Mouse (Mus musculus) hematopoietic stem cell, adult 5-6 weeks (primary cell): ENCODE data around the gene Prn. TPM values are rescaled to one million over a fixed set of nuclear protein-coding genes. Genes with fewer than 3 reads are reported as not detected.

ENCODE experiments used
- ATAC-seq, 2 experiments: fragments of 125-278 bp in 1 of 2; replicated peaks in 1 of 2; 2 replicates each; pipeline ENCODE4 v1.8.0; 2016 to 2017; ENCODE audit warnings: inconsistent platforms in 2 of 2, mild to moderate bottlenecking in 2 of 2, moderate number of reproducible peaks in 2 of 2, low read depth in 1 of 2, moderate TSS enrichment in 1 of 2; ENCODE audit not compliant: low FRiP score in 2 of 2, poor library complexity in 2 of 2, severe bottlenecking in 2 of 2, insufficient read depth in 1 of 2, low TSS enrichment in 1 of 2
- total RNA-seq: library from RNA; stranded (forward); fragments of 172-1452, 232-1000 nt; gene quantifications from 2 replicates; pipeline ENCODE4 v1.2.3, GENCODE M21; 2017

The Prn gene
- total RNA-seq, 1 experiment from 2014 or later, result not detected

DNA sequence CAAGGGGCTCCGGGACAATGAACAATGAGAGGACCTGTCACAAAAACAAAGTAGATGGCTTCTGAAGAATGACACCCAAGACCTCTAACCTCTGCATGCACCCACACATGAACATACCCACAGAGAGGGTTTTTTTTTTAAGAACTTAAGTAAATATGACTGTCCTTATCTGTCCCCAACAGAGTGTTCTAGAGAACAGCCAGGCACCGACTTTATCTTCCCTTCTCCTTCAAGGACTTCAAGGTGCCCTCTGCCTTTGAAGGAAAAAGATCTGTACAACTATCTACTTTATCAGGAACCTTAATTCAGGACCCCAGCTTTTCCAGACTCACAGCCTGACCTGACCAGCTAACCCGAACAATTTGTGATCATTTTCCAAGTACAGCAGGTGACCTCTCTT, 30.7 kb downstream of the Prn start:
- no peak for ATAC-seq

DNA sequence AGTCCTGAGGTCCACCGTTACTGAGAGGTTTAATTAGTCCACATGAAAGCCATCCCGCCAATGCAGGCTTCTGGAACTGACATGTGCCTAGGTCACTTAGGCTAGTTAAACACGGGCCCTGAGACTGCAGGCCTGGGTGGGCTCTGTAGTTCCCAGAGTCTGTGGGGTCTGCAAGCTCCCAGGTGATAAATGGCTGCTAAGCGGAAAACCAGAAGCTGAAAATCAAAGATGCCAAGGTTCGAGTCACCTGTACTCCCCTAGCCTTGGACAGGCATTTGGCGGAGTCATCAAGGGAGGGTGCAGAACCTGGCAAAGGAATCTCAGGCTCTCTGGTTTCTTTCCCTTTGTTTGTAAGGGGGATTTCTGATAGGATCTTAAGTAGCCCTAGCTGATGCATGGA, 31.7 kb downstream of the Prn start:
- ATAC-seq, result no peak

DNA sequence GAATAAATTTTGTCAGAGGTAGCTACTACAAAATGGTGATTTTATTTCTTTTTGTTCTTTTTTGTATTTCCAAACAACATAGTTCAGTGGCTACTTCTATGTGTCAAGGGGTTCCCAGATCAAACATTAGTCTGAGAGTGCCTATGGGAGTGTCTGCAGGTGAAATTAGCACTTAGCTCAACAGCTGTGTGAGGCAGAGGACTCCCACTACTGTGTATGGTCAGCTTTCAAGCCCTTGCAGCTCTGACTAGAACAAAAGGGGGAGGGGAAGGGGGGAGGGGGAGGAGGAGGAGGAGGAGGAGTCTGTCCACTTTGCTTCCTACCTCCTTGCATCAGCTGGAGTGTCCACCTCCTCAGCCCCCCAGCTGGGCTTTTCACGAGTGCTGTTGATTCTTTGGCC, 34.6 kb downstream of the Prn start:
- no peak for ATAC-seq

DNA sequence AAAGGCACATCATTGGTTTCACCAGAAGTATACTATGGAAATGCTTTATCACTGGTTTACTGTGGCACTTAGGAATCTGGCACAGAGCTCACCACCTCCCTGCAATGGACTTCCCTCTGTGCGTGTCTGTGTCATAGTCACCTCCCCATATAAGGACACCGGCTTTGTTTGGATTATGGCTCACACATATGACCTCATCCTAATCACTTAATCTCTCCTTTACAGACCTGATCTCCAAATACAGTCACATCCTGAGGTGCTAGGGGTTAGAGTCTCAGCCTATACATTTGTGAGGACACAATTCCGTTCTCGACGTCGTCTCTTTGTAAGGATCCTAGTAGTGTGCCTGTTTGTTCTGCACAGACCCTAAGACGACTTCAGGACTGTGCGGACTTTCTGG, 35.5 kb downstream of the Prn start:
- ATAC-seq, result no peak

DNA sequence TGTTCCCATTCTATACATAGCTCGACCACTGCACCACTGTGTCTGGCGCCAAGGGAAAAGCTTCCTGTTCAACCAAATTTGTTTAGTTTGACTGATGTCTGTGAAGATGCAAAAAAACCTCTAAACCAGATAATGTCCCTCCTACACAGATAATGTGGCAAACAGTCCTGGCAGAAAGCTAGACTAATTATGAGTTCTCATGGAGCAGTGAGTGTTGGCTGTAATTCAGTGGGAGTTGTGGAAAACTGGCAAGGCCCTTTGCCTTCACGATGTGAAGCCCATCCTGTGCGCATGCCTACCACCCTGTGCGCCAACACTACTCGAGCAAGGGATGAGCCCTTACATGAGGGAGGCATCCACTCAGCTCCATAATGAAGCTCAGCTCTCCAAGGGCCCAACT, 36.0 kb downstream of the Prn start:
- no peak for ATAC-seq

DNA sequence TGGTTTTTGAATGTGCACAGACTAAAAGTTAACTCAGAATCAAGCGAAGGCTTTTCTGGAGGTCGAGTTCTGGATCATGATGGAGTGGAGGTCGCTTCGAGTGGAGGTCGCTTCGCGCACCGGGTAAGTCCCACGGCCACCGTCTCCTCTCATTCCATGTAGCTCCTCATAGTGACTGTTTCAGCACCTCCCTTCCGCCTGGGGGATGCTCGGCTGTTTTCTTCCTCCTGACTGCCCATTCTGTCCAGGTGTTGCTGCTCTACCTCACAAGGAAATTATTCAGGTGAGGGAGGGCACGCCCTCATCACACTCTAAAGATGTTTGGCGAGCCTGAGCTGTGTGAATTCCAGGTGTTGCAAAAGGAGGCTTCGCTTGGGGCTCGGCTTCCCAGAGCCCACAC, 36.6 kb downstream of the Prn start:
- no peak for ATAC-seq

DNA sequence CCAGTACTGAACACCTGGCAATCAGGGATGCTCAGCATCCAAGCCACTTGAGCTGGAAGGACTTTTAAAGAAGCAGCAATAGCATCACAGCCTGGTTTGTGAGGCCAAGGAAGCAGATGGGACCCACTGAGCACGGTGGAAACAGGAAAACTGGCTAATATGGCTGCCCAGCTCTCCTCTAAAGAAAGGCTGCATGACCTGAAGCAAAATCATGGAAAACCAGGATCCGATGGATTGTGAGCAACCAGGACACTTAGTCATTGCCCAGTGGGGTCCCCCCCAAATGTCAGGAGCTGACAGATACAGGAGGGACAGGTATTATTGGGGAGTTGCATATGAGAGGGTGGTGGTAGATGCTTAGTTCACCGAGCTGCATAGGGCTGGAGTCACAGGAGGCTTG, 38.4 kb downstream of the Prn start:
- no peak for ATAC-seq

DNA sequence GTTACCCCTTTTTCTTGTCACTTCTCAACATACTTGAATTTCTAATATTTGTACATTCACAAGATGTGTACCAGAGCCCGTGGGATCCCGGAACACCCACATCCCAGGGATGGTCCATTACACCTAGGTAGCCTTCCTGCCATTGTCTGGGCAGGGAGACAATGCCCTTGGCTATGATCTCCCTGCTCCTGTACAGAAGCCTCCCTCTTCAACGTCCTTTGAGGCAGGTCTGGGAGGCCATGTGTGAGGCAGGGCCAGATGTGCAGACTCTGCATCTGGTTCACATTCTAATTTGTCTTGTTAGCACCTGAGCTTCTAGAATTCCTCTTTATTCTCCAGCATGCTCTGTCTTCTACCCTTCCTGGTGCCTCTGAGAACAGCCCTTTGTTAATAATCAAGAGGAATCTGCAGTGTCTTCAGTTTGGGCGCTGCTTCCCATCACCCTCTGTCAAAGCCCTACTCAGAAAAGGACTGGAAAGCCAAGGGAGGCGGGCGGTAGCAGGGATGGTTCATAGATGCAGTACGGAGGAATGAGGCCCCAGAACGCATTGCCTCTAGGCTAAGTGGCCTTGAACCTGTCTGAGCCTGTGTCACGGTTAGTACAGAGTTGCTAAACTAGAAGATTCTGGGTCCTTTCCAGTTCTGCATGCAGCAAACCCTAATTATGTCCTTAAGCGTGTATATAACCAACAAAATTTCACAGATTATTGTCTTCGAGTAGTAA, 39.3 kb downstream of the Prn start:
- no peak for ATAC-seq

DNA sequence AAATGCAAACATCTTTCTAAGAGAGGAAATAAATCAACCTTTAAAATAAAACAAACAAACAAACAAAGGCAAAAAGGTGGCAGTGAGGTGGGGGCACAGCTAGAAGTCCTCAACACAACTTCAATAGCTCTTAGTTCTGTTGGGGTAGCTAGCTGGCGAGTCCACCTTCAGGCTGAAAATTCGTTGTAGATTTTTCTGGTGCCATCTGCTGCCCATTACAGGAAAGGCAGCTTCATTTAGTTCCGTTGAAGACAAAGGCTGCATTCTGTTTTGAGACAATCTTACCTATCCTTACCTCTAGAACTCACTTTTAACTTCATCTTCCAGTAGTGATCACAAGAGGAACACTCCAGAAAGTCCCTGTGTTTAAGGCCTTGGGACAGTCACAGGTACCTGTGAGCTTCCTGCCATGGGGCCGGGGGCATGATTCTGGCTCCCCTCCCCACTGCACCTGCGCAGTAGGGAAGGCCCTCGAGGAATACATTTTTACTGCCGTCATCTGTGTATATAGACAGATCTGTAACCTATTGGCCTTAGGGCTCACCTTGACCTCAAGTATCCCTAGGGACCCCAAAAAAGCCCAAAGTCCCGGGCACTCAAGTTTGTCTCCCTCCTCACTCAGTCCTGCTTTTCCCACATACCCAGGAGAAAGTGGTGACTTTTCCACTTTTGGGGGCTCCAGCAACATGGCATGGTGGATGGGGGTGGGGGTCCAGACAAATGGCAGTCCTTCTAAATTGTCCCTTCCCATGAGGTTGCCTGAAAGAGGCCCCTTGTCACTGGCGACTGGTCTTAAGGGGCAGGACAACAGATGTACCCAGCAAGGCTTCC, 40.2 kb downstream of the Prn start:
- ATAC-seq, result peak in 1 of 2 experiments; percentile 34; a peak in 1 of 4 replicates

DNA sequence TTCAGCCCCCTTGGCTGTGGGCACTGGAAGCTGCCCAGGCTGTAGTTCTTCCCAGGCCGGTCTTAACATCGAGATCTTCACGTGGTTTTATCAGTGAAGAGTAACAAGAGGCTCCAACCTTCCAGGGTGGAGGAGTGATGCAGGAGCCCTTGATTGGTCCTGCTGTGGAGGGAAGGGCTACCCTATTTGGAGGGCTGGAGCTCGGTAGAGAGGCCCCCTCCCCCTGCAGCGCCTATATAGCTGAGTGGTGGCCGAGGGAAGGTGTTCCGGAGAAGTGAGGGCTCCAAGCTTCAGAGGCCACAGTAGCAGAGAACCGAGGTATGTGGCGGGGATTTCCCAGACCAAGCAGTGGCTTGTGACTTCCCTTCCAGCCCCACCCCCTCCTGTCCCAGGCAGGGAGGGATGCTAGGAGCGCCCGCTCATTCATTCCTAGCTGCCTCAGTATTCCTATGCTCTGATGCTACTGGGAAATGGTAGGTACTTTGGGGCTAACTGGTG, 40.9 kb downstream of the Prn start, which contains the start of gene Prnd:
Prnd (plus strand) TSS at position 264 of the 498 bp plus-strand sequence.
- ATAC-seq, result peak; percentile 68 to 75

DNA sequence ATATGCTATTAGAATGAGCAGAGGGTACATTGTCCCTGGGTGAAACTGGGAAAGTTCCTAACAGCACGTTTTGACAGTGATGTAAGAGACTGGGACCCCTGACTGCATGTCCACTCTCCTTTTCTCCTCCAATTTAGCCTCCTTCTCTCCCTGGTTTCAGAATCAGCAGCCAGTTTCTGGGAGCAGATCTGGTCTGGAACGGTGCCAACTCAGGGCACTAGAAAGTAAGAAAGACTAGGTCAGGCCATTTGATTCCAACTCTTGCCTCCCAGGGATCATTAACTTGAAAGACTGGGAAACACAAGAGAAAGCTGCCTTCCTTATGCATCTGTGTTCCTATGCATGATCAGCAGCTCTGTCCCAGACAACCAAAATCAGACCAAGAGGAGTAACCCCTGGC, 42.7 kb downstream of the Prn start:
- ATAC-seq, result no peak

DNA sequence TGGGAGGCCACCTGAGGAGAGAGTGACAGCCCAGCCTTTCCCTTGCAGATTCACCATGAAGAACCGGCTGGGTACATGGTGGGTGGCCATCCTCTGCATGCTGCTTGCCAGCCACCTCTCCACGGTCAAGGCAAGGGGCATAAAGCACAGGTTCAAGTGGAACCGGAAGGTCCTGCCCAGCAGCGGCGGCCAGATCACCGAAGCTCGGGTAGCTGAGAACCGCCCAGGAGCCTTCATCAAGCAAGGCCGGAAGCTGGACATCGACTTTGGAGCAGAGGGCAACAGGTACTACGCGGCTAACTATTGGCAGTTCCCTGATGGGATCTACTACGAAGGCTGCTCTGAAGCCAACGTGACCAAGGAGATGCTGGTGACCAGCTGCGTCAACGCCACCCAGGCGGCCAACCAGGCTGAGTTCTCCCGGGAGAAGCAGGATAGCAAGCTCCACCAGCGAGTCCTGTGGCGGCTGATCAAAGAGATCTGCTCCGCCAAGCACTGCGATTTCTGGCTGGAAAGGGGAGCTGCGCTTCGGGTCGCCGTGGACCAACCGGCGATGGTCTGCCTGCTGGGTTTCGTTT, 43.3 kb downstream of the Prn start:
- ATAC-seq, result no peak

DNA sequence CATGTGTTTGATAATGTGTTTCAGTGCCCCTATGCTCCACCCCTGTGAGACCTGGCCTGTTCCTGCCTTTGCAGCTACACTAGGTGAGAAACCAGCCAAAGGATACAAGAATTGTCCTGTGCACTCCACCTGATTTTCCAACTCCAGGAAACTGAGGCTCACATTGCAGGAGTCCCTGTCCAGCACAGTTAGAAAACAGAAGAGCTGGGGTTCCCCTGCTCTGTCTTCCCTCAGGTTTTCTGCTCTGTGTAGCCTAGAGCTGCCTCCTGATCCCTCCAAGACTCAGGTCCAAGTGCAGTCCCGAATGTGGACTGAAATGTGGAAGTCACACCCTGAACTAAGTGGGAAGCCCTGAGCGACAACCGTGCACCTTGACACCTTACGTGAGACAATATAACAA, 44.0 kb downstream of the Prn start:
- no peak for ATAC-seq

DNA sequence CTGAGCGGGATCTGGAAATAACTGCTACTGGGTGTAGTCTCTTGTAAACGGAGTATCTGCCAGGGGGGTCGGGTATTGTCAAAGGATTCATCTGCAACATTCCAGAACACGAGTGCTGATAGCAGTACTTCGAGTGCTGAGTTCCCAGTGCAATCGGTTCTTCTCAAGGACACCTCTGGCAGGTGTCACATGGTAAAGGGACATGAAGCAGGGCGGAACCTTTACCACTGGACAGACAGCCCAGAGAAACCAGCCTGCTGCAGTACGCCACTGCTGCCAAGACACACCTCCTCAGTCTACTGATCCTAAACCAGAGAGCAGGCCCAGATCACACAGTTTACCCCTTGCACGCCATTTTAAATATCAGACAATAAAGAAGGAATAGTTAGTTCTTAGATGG, 45.1 kb downstream of the Prn start:
- 0 out of 4 replicates have a peak, but pooled peaks have one; percentile 2 to 6 for ATAC-seq

DNA sequence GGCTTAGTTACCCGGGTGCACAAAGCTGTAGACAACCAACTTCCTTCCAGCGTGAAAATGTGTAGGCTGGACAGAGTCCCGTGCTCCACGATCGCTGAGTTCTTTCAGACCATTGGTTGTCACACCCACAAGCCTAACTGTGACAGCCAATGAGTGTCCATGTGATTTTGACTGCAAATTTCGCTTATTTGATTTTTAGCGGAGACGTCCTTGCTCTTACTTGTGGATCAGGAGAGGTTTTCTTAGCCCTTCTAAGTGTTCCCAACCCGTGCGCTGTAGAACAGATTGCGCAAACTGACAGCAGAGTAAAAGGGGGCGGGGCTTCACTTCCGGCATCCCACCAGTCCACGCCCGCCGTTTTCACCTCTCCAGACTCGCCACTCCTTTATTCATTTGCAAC, 45.5 kb downstream of the Prn start:
- ATAC-seq, result peak; percentile 35 to 61; a peak in 3 of 4 replicates

DNA sequence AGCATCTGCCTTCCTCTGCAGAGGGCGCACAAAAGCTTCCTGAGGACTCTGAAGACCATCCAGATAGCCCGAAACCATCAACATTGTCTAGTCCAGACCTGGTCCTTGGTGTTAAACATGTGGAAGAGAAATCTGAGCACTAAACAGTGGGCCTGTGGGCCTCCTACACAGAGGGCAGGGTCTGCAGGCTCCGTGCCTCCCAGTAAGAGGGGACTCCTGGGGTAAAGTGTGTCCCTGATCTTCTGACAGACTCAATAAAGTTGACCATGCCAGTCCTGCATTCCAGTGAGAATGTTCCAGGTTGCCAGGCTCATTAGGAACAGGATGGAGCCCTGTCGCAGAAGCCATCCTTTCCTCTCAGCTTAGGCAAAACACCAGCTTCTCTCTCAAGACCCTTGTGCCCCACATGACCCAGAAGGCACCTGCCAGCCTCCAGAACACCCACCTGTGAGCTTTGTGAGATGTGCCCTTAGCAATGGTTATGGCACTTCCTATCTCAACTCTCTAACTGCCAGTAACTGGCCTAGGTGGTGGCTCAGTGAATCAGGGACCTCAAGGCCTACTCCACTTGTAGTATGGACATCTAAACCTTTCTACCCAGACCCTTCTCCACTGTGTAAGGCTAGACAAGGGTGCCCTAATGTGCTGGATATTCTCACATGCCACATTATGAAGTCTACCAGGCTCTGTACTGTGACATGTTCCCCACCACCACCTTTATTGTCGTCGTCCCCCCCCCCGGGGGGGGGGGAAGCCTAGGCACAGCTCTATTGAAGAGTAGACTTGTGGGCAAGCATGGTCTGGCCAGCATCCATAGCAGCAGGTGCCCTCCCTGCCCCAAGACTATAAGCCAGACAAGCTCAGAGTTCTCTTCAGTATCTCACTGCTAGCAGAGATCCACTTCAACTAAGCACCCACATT, 46.8 kb downstream of the Prn start:
- no peak for ATAC-seq

DNA sequence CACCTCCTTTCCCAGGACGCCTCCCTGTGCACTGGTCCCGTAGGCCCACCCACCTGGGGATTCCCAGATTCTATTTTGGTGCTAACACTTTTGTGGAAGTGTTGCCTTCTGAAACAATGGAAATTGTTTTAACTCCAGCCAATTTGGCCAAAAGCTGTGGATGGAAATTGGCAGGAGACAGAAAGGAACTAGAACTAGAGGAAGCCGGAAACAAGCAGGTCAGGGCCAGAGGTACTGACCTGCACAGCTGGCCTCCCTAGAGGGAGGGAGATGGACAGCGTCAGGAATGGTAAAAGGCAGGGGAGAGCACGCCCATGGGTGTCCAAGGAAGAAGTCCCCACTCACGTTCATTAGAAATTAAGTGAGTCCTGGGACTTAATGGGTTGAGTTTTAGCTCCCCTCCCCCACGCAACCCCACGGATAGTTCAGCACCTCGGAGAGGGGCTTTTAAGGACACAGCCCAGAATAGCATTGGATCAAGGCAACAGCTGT, 48.0 kb downstream of the Prn start:
- no peak for ATAC-seq
